In the genomic region with DNA sequence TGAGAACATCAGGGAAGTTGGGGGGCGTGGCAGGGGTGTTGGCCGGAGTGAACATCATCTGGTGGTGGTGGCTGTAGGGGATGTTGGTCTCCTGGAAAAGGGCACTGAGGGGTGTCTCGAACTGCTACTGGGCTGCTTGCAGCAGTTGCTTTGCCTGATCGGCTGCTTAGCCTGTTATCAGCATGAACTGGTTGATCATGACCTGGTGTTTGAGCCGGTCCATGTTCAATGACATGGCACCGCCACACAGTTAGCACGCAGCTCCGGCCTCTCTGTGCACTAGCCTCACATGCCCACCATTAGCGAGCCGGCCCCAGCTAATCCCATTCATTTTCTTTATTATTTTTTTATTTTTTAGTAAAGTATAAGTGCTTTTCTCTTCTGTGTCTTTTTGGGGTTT, we compare ENCODE assay signal across 27 mouse cellular contexts. TPM values are rescaled to one million over a fixed set of nuclear protein-coding genes. Genes with fewer than 3 reads are reported as not detected.
DNase-seq lines count a peak whose midpoint lies in the region; ATAC-seq and TF ChIP-seq lines count a peak whose summit lies in the region.
"Had no signal": no experiment of that assay in that cellular context is flagged by ENCODE, and none has a peak within 500 bp of the region (broad histone marks: within the 10 kb centered on the region; RNA-seq: fewer than 3 reads in every experiment).

No protein-coding gene starts in this region.

- DNase-seq in midbrain, embryonic 11.5 days (ENCODE audit: low spot score, missing footprints), result peak; percentile 10
- DNase-seq in midbrain, embryonic 14.5 days, result no peak
- DNase-seq in layer of hippocampus, adult 2 months (ENCODE audit: low spot score in 2 of 2), result no peak
- no peak for DNase-seq in lung, postnatal 25 days (ENCODE audit: low spot score)
- DNase-seq in cerebellum, postnatal 4 days (ENCODE audit: low spot score in 2 of 2), result no peak
- DNase-seq: adrenal gland, adult 8-10 months; adrenal gland, postnatal 14 days; adrenal gland, postnatal 36 days; cerebellum, adult 11-12 months; cerebellum, adult 2 months; cerebellum, adult 9-10 months; cerebellum, postnatal 10 days; cerebellum, postnatal 25 days had no signal

- no peaks in the 10 kb centered on the region for H3K36me3 ChIP-seq in midbrain, embryonic 11.5 days (ENCODE audit: control insufficient read depth, insufficient read depth, low read length)
- H3K36me3 ChIP-seq in midbrain, embryonic 14.5 days (ENCODE audit: control insufficient read depth, insufficient read depth, low read length), result no peaks in the 10 kb centered on the region
- H3K36me3 ChIP-seq: embryonic facial prominence, embryonic 10.5 days; embryonic facial prominence, embryonic 12.5 days; forebrain, embryonic 10.5 days; forebrain, embryonic 12.5 days had no signal

- H3K4me3 ChIP-seq in midbrain, embryonic 11.5 days (ENCODE audit: low read depth, low read length), result no peak overlapping the region
- H3K4me3 ChIP-seq in midbrain, embryonic 14.5 days (replicated peaks; ENCODE audit: low read depth, low read length), result no peak overlapping the region
- H3K4me3 ChIP-seq in layer of hippocampus, adult 2 months, result no peak overlapping the region
- H3K4me3 ChIP-seq: embryonic facial prominence, embryonic 10.5 days; embryonic facial prominence, embryonic 12.5 days; forebrain, embryonic 10.5 days; forebrain, embryonic 12.5 days had no signal

- 95% methylated on average over 10 of the region's 10 CpGs for WGBS in midbrain, embryonic 11.5 days
- 94% methylated on average over 10 of the region's 10 CpGs for WGBS in midbrain, embryonic 14.5 days

- TF ChIP-seq CTCF in layer of hippocampus, adult 2 months (conservative IDR thresholded peaks at IDR 0.05), result no peak

- H3K4me2 ChIP-seq in midbrain, embryonic 11.5 days, result no peak overlapping the region
- no peak overlapping the region for H3K4me2 ChIP-seq in midbrain, embryonic 14.5 days (ENCODE audit: low read length)
- H3K4me2 ChIP-seq: embryonic facial prominence, embryonic 12.5 days; forebrain, embryonic 12.5 days had no signal

- H3K27me3 ChIP-seq in midbrain, embryonic 11.5 days (ENCODE audit: control insufficient read depth, insufficient read depth, low read length), result no peaks in the 10 kb centered on the region
- no peaks in the 10 kb centered on the region for H3K27me3 ChIP-seq in midbrain, embryonic 14.5 days (ENCODE audit: control insufficient read depth, insufficient read depth, low read length)
- H3K27me3 ChIP-seq: embryonic facial prominence, embryonic 12.5 days; forebrain, embryonic 12.5 days; Patski had no signal

- no peak overlapping the region for H3K9ac ChIP-seq in midbrain, embryonic 11.5 days (ENCODE audit: low read length)
- H3K9ac ChIP-seq in midbrain, embryonic 14.5 days (replicated peaks; ENCODE audit: low read length), result no peak overlapping the region
- H3K9ac ChIP-seq: embryonic facial prominence, embryonic 12.5 days; forebrain, embryonic 12.5 days had no signal

- H3K27ac ChIP-seq in midbrain, embryonic 11.5 days (ENCODE audit: low read depth, low read length), result no peak overlapping the region
- no peak overlapping the region for H3K27ac ChIP-seq in midbrain, embryonic 14.5 days (replicated peaks; ENCODE audit: low read depth, low read length)
- H3K27ac ChIP-seq in layer of hippocampus, adult 2 months, result no peak overlapping the region
- H3K27ac ChIP-seq: embryonic facial prominence, embryonic 10.5 days; embryonic facial prominence, embryonic 12.5 days; forebrain, embryonic 10.5 days; forebrain, embryonic 12.5 days had no signal

- no peaks in the 10 kb centered on the region for H3K9me3 ChIP-seq in midbrain, embryonic 11.5 days (ENCODE audit: control insufficient read depth, low read length)
- no peaks in the 10 kb centered on the region for H3K9me3 ChIP-seq in midbrain, embryonic 14.5 days (ENCODE audit: control insufficient read depth, low read length)
- H3K9me3 ChIP-seq: embryonic facial prominence, embryonic 10.5 days; embryonic facial prominence, embryonic 12.5 days; forebrain, embryonic 10.5 days; forebrain, embryonic 12.5 days had no signal

- H3K4me1 ChIP-seq in midbrain, embryonic 11.5 days (ENCODE audit: control insufficient read depth, insufficient read depth, low read length), result no peaks in the 10 kb centered on the region
- H3K4me1 ChIP-seq in midbrain, embryonic 14.5 days (ENCODE audit: control insufficient read depth, insufficient read depth, low read length), result no peaks in the 10 kb centered on the region
- H3K4me1 ChIP-seq: embryonic facial prominence, embryonic 10.5 days; embryonic facial prominence, embryonic 12.5 days; forebrain, embryonic 10.5 days; forebrain, embryonic 12.5 days had no signal

- 0 out of 2 replicates have a peak, but pooled peaks have one; percentile 24 for ATAC-seq in midbrain, embryonic 11.5 days (ENCODE audit: low FRiP score)
- no peak for ATAC-seq in midbrain, embryonic 14.5 days (ENCODE audit: low FRiP score, low TSS enrichment)
- peak; percentile 31 for ATAC-seq in common myeloid progenitor, adult 5-6 weeks (replicated peaks; ENCODE audit: low read depth, poor library complexity, severe bottlenecking)
- ATAC-seq in megakaryocyte progenitor cell, adult 5-6 weeks (replicated peaks; ENCODE audit: poor library complexity), result peak; percentile 55
- ATAC-seq: activated CD4-positive, CD25-positive, alpha-beta regulatory T cell, adult 4 months; forebrain, embryonic 14.5 days; forebrain, embryonic 16.5 days; Patski had no signal

RNA-seq across cellular contexts. Expression of gene 1700057G04Rik, which starts 25.7 kb away (rescaled TPM):
- not detected in 2 replicates for polyA plus RNA-seq in midbrain, embryonic 11.5 days (2014; fragmentation: Nextera tagmentation; extraction: Ambion mirVana)
- polyA plus RNA-seq in midbrain, embryonic 14.5 days (2014; fragmentation: Nextera tagmentation; extraction: Ambion mirVana), result not detected in 2 replicates
- not detected in 2 replicates for total RNA-seq in common myeloid progenitor, adult 5-6 weeks (2017)
- total RNA-seq in megakaryocyte progenitor cell, adult 5-6 weeks (2015), result not detected in 2 replicates
- not detected in 2 replicates for total RNA-seq in megakaryocyte progenitor cell, adult 5-6 weeks (2017)
- total RNA-seq in layer of hippocampus, adult 2 months (2021), result not detected
- total RNA-seq: adrenal gland, adult 18-20 months; adrenal gland, adult 8-10 months; adrenal gland, postnatal 14 days; adrenal gland, postnatal 36 days; ES-E14 had no signal
- polyA plus RNA-seq: activated CD4-positive, CD25-positive, alpha-beta regulatory T cell, adult 4 months; cerebellum, adult 2 months; cortical plate, adult 2 months; embryonic facial prominence, embryonic 10.5 days; embryonic facial prominence, embryonic 12.5 days; embryonic facial prominence, embryonic 14.5 days; forebrain, embryonic 10.5 days; forebrain, embryonic 12.5 days; forebrain, embryonic 14.5 days; forebrain, embryonic 16.5 days; Patski had no signal

RNA-seq across cellular contexts. Expression of gene Plscr2, which starts 59.4 kb away (rescaled TPM):
- 0.33 and 1.2 TPM in 2 replicates for polyA plus RNA-seq in midbrain, embryonic 11.5 days (2014; fragmentation: Nextera tagmentation; extraction: Ambion mirVana)
- 0.43 TPM in 1 of 2 replicates, not detected in the other for polyA plus RNA-seq in midbrain, embryonic 14.5 days (2014; fragmentation: Nextera tagmentation; extraction: Ambion mirVana)
- 0.78 TPM in 1 of 2 replicates, not detected in the other for total RNA-seq in common myeloid progenitor, adult 5-6 weeks (2017)
- total RNA-seq in megakaryocyte progenitor cell, adult 5-6 weeks (2015), result 0.30 TPM in 1 of 2 replicates, not detected in the other
- total RNA-seq in megakaryocyte progenitor cell, adult 5-6 weeks (2017), result not detected in 2 replicates
- 1 to 10 TPM; 2.6 to 3.1 TPM for total RNA-seq in layer of hippocampus, adult 2 months (2021)
- polyA plus RNA-seq: activated CD4-positive, CD25-positive, alpha-beta regulatory T cell, adult 4 months had no signal
